Mouse (Mus musculus): ENCODE results near the gene Zfp503. TPM values are rescaled to one million over a fixed set of nuclear protein-coding genes. Genes with fewer than 3 reads are reported as not detected.

Zfp503 gene
- polyA plus RNA-seq, 2 experiments, result 15.3 to 45.1 TPM

DNA sequence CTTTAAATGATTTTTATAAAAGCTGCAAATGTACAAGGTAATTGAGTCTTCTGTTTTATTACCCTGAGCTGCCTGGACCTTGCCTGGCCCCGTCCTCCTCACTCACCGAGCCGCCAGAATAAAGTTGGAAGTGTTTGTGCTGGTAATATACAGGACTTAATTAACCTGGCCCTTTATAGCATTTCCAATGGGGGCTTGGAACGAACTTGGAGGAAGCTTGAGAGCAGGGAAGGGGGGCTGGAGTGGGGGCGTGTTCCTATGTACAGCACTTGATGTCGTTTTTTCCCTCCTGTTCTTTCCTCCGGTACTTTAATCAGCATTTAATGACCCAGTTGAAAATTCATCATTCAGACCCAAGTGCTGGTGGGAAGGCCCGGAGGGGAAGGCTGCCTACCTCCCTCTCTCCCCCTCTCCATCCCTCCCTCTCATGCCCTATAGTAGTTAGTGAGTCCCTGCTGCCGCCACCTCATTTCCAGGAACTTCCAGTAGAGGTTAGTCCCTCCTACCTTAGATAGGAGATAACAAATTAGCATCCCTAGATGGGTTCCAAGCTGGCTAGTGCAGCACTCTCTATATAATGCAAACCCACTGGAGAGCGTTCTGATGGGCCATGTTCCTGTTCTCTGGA, 37.4 kb downstream of the Zfp503 start:
- DNase-seq (ENCODE audit: low spot score), result peak; percentile 67
- Histone ChIP-seq H3K4me1 (ENCODE audit: control insufficient read depth, insufficient read depth, low read length) (peaks cover 14% of the 10 kb centered on the region), H3K4me2 (replicated peaks; ENCODE audit: low read depth, low read length, severe bottlenecking) (0 out of 2 replicates have a peak overlapping the region, but pooled peaks have one; percentile 0), H3K27me3 (ENCODE audit: control insufficient read depth, insufficient read depth, low read length) (no peaks in the 10 kb centered on the region), H3K36me3 (ENCODE audit: control insufficient read depth, insufficient read depth, low read length) (no peaks in the 10 kb centered on the region), H3K9me3 (ENCODE audit: control insufficient read depth, low read length) (no peaks in the 10 kb centered on the region), H3K9ac (ENCODE audit: low read depth, low read length, severe bottlenecking) (no peak overlapping the region), H3K4me3 (replicated peaks; ENCODE audit: low read length) (no peak overlapping the region), H3K27ac (replicated peaks; ENCODE audit: low read depth, low read length) (no peak overlapping the region)
- WGBS, result 20% methylated on average over 10 of the region's 10 CpGs
- no peak for TF ChIP-seq POLR2A (IDR thresholded peaks at IDR 0.05; ENCODE audit: borderline replicate concordance, extremely low read depth, insufficient read depth, insufficient read length)
- ATAC-seq (ENCODE audit: low FRiP score, low read depth), result peak; percentile 66

GRCm38 (mm10) chr14:21944946-21945345, 44.5 kb downstream of the Zfp503 start:
- Histone ChIP-seq H3K4me1 (ENCODE audit: control insufficient read depth, insufficient read depth, low read length) (no peaks in the 10 kb centered on the region), H3K36me3 (ENCODE audit: control insufficient read depth, insufficient read depth, low read length) (no peaks in the 10 kb centered on the region), H3K9ac (ENCODE audit: low read depth, low read length, severe bottlenecking) (no peak overlapping the region), H3K9me3 (ENCODE audit: control insufficient read depth, low read length) (no peaks in the 10 kb centered on the region), H3K27me3 (ENCODE audit: control insufficient read depth, insufficient read depth, low read length) (no peaks in the 10 kb centered on the region), H3K4me2 (replicated peaks; ENCODE audit: low read depth, low read length, severe bottlenecking) (no peak overlapping the region), H3K27ac (replicated peaks; ENCODE audit: low read depth, low read length) (no peak overlapping the region), H3K4me3 (replicated peaks; ENCODE audit: low read length) (no peak overlapping the region)
- DNase-seq (ENCODE audit: low spot score), result no peak
- 75% methylated on average over 9 of the region's 9 CpGs for WGBS
- no peak for ATAC-seq (ENCODE audit: low FRiP score, low read depth)
- no peak for TF ChIP-seq POLR2A (IDR thresholded peaks at IDR 0.05; ENCODE audit: borderline replicate concordance, extremely low read depth, insufficient read depth, insufficient read length)

DNA sequence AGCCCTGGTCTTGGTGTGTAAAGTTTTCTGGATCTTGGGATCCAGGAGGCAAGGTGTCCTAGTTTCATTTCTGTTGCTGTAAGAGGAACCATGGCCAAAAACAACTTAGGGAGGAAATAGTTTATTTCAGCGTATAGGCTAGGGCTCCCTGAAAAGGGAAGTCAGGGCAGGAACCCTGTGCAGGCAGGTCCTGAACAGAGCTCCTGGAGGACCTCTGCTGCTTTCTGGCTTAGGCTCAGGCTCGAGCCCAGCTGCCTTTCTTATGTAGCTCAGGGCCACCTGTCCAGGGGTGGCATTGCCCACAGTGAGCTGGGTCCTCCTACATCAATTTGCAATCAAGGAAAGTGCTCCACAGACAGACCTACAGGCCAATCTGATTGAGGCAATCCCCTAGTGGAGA, 47.8 kb downstream of the Zfp503 start:
- no peak overlapping the region for H3K4me3 ChIP-seq (replicated peaks; ENCODE audit: low read length)
- 58% methylated on average over 2 of the region's 2 CpGs for WGBS
- DNase-seq (ENCODE audit: low spot score) (no peak), ATAC-seq (ENCODE audit: low FRiP score, low read depth) (no peak)
- no peaks in the 10 kb centered on the region for H3K4me1 ChIP-seq (ENCODE audit: control insufficient read depth, insufficient read depth, low read length)
- H3K27me3 ChIP-seq (ENCODE audit: control insufficient read depth, insufficient read depth, low read length), result no peaks in the 10 kb centered on the region
- H3K27ac ChIP-seq (replicated peaks; ENCODE audit: low read depth, low read length), result no peak overlapping the region
- H3K36me3 ChIP-seq (ENCODE audit: control insufficient read depth, insufficient read depth, low read length), result no peaks in the 10 kb centered on the region
- no peaks in the 10 kb centered on the region for H3K9me3 ChIP-seq (ENCODE audit: control insufficient read depth, low read length)
- no peak overlapping the region for H3K4me2 ChIP-seq (replicated peaks; ENCODE audit: low read depth, low read length, severe bottlenecking)
- TF ChIP-seq POLR2A (IDR thresholded peaks at IDR 0.05; ENCODE audit: borderline replicate concordance, extremely low read depth, insufficient read depth, insufficient read length), result no peak
- H3K9ac ChIP-seq (ENCODE audit: low read depth, low read length, severe bottlenecking), result no peak overlapping the region

DNA sequence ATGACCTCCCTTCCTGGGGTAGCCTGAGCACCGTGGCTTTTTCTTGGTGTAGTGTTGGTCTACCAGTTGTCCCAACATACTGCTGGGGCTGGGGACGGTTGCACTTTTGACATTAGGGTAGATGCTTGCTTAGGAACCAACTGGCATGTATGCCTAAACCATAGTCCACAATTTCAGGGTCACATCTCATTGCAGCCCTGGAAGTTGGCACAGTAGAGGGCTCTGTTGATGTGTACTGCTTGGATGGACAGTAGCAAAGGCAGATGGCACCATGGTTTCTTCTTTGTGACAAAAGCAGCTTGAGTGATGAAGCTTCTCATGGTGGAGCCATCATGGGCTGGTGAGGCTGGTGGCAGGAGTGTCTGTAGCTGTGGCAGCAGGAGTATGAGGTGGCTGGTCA, 52.3 kb downstream of the Zfp503 start:
- Histone ChIP-seq H3K27me3 (ENCODE audit: control insufficient read depth, insufficient read depth, low read length) (no peaks in the 10 kb centered on the region), H3K9ac (ENCODE audit: low read depth, low read length, severe bottlenecking) (no peak overlapping the region), H3K4me2 (replicated peaks; ENCODE audit: low read depth, low read length, severe bottlenecking) (no peak overlapping the region), H3K9me3 (ENCODE audit: control insufficient read depth, low read length) (no peaks in the 10 kb centered on the region), H3K27ac (replicated peaks; ENCODE audit: low read depth, low read length) (no peak overlapping the region), H3K4me3 (replicated peaks; ENCODE audit: low read length) (no peak overlapping the region), H3K36me3 (ENCODE audit: control insufficient read depth, insufficient read depth, low read length) (no peaks in the 10 kb centered on the region), H3K4me1 (ENCODE audit: control insufficient read depth, insufficient read depth, low read length) (no peaks in the 10 kb centered on the region)
- WGBS, result 71% methylated on average over 2 of the region's 2 CpGs
- ATAC-seq (ENCODE audit: low FRiP score, low read depth) (no peak), DNase-seq (ENCODE audit: low spot score) (no peak)
- TF ChIP-seq POLR2A (IDR thresholded peaks at IDR 0.05; ENCODE audit: borderline replicate concordance, extremely low read depth, insufficient read depth, insufficient read length), result no peak

GRCm38 (mm10) chr14:21936102-21936630, 53.2 kb downstream of the Zfp503 start:
- no peak overlapping the region for H3K9ac ChIP-seq (ENCODE audit: low read depth, low read length, severe bottlenecking)
- H3K4me2 ChIP-seq (replicated peaks; ENCODE audit: low read depth, low read length, severe bottlenecking), result no peak overlapping the region
- no peak for TF ChIP-seq POLR2A (IDR thresholded peaks at IDR 0.05; ENCODE audit: borderline replicate concordance, extremely low read depth, insufficient read depth, insufficient read length)
- H3K9me3 ChIP-seq (ENCODE audit: control insufficient read depth, low read length), result no peaks in the 10 kb centered on the region
- H3K4me1 ChIP-seq (ENCODE audit: control insufficient read depth, insufficient read depth, low read length), result 0 out of 2 replicates have a peak, but pooled peaks cover 3% of the 10 kb centered on the region
- ATAC-seq (ENCODE audit: low FRiP score, low read depth), result no peak
- H3K27ac ChIP-seq (replicated peaks; ENCODE audit: low read depth, low read length), result no peak overlapping the region
- no peak overlapping the region for H3K4me3 ChIP-seq (replicated peaks; ENCODE audit: low read length)
- H3K36me3 ChIP-seq (ENCODE audit: control insufficient read depth, insufficient read depth, low read length), result no peaks in the 10 kb centered on the region
- H3K27me3 ChIP-seq (ENCODE audit: control insufficient read depth, insufficient read depth, low read length), result no peaks in the 10 kb centered on the region
- 62% methylated on average over 6 of the region's 6 CpGs for WGBS
- no peak for DNase-seq (ENCODE audit: low spot score)

Small RNA genes within 50 kb of the gene (microRNA-seq; reads per million reads assigned to microRNA genes)
- not detected for gene Gm27532

Other genes starting within 250 kb of the Zfp503 start
- 11.4 and 15.1 TPM in 2 replicates for gene Samd8, start 239.1 kb downstream of the Zfp503 start, polyA plus RNA-seq (2012; rRNA removed)
- gene Samd8, start 239.1 kb downstream of the Zfp503 start, polyA plus RNA-seq (2014; fragmentation: Nextera tagmentation; extraction: Ambion mirVana), result 12.1 and 12.3 TPM in 2 replicates
- gene Dusp13, start 238.4 kb downstream of the Zfp503 start, polyA plus RNA-seq (2012; rRNA removed), result 1.5 TPM in 2 replicates
- gene Dusp13, start 238.4 kb downstream of the Zfp503 start, polyA plus RNA-seq (2014; fragmentation: Nextera tagmentation; extraction: Ambion mirVana), result 0.55 TPM in 1 of 2 replicates, not detected in the other
- gene Vdac2, start 164.4 kb downstream of the Zfp503 start, polyA plus RNA-seq (2012; rRNA removed), result 146 and 150 TPM in 2 replicates
- gene Vdac2, start 164.4 kb downstream of the Zfp503 start, polyA plus RNA-seq (2014; fragmentation: Nextera tagmentation; extraction: Ambion mirVana), result 215 and 226 TPM in 2 replicates
- gene Comtd1, start 140.6 kb downstream of the Zfp503 start, polyA plus RNA-seq (2012; rRNA removed), result 16.0 and 18.0 TPM in 2 replicates
- gene Comtd1, start 140.6 kb downstream of the Zfp503 start, polyA plus RNA-seq (2014; fragmentation: Nextera tagmentation; extraction: Ambion mirVana), result 24.7 and 26.5 TPM in 2 replicates
- 0.08 and 0.13 TPM in 2 replicates for gene Lrmda, start 30.1 kb upstream of the Zfp503 start, polyA plus RNA-seq (2012; rRNA removed)
- gene Lrmda, start 30.1 kb upstream of the Zfp503 start, polyA plus RNA-seq (2014; fragmentation: Nextera tagmentation; extraction: Ambion mirVana), result 0.35 and 0.72 TPM in 2 replicates